ENCODE assay signal across 14 mouse cellular contexts in genomic region chr5:120199865-120200264, GRCm38 (mm10).
"Had no signal": no experiment of that assay in that cellular context is flagged by ENCODE, and none has a peak within 500 bp of the region (broad histone marks: within the 10 kb centered on the region; RNA-seq: fewer than 3 reads in every experiment).

No protein-coding gene starts in this region.

- H3K36me3 ChIP-seq: stomach, embryonic 15.5 days had no signal

- DNase-seq: kidney, adult 18-20 months; kidney, postnatal 10 days; kidney, postnatal 4 days; liver; liver, embryonic 13.5 days; liver, postnatal 0 days; lung, postnatal 14 days; right cerebral cortex, postnatal 14 days; thymus, postnatal 4 days had no signal

- H3K9me3 ChIP-seq: limb, embryonic 12.5 days; liver, embryonic 13.5 days; lung, embryonic 15.5 days; stomach, embryonic 15.5 days had no signal

- H3K4me3 ChIP-seq: layer of hippocampus, adult 2 months; limb, embryonic 12.5 days; liver, embryonic 13.5 days; lung, embryonic 15.5 days; stomach, embryonic 15.5 days had no signal

- H3K4me2 ChIP-seq: limb, embryonic 12.5 days; liver, embryonic 13.5 days; lung, embryonic 15.5 days; stomach, embryonic 15.5 days had no signal

- ATAC-seq: liver, postnatal 0 days had no signal

- H3K27ac ChIP-seq: layer of hippocampus, adult 2 months; limb, embryonic 12.5 days; liver, embryonic 13.5 days; lung, embryonic 15.5 days; macrophage; stomach, embryonic 15.5 days had no signal

- H3K9ac ChIP-seq: limb, embryonic 12.5 days; liver, embryonic 13.5 days; liver, postnatal 0 days; lung, embryonic 15.5 days; stomach, embryonic 15.5 days had no signal

- H3K27me3 ChIP-seq: limb, embryonic 12.5 days; liver, embryonic 13.5 days; lung, embryonic 15.5 days; stomach, embryonic 15.5 days had no signal
